Mouse (Mus musculus): ENCODE measurements at regions not wholly inside any gene's neighbourhood (a gene's known extent, or its start where the extent isn't known, plus 50 kb on each side); places are given as distances from the start of the nearest gene placed in this dataset.

- no peak for DNase-seq (ENCODE audit: low spot score in 2 of 2)
Observed at GRCm38 (mm10) chr2:72873948-72874347, 106.3 kb downstream of the Sp3 start.

- no peak for DNase-seq (ENCODE audit: low spot score in 2 of 2)
Observed at GRCm38 (mm10) chr2:72874533-72874932, 105.7 kb downstream of the Sp3 start.

DNA sequence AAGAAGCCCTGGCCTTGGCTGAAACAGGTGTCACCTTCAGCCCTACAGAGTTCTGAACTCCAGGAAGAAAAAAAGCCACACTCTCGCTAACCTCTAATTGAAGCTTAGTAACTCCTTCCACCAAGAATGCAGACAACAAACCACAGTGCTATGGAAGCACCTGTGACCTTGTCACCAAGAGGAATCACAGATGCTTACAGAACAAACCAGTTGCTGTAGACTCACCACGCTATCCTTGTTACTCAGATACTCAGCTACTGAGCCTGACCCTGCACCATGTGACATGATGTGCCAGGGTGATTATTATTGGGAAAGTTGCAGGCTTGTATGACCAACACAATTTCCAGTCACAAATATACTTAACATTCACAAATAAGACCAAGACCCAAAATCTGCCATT lies 104.6 kb downstream of the Sp3 start:
- DNase-seq (ENCODE audit: low spot score in 2 of 2) = no peak

GRCm38 (mm10) chr2:72880016-72880415 lies 100.2 kb downstream of the Sp3 start:
- no peak for DNase-seq (ENCODE audit: low spot score in 2 of 2)

GRCm38 (mm10) chr2:72881554-72881953 lies 98.7 kb downstream of the Sp3 start:
- DNase-seq (ENCODE audit: low spot score in 2 of 2) = no peak

- no peak for DNase-seq (ENCODE audit: low spot score in 2 of 2)
Observed at GRCm38 (mm10) chr2:72886250-72886649, 94.0 kb downstream of the Sp3 start.

Data from adrenal gland, adult 18-20 months (tissue).